Mouse (Mus musculus): ENCODE results near the gene Cluap1. TPM values are rescaled to one million over a fixed set of nuclear protein-coding genes. Genes with fewer than 3 reads are reported as not detected.

The Cluap1 gene
- polyA plus RNA-seq (2015; fragmentation: Nextera tagmentation; extraction: Ambion mirVana), result 10.1 and 10.8 TPM in 2 replicates

GRCm38 (mm10) chr16:3908537-3909111, at the start of gene Cluap1, which contains the start of gene 1700037C18Rik:
Gene Cluap1 (plus strand): TSS chr16:3908801.
Gene 1700037C18Rik (minus strand): TSS chr16:3908689.
- H3K27me3 ChIP-seq, result no peaks in the 10 kb centered on the region
- H3K4me1 ChIP-seq (replicated peaks), result peaks cover 17% of the 10 kb centered on the region
- ATAC-seq (ENCODE audit: low read depth), result peak; percentile 97
- peak; percentile 87 for DNase-seq
- H3K27ac ChIP-seq, result peak within 1 kb of the TSS; percentile 67
- H3K36me3 ChIP-seq, result peaks cover 53% of the 10 kb centered on the region
- H3K4me2 ChIP-seq, result peak within 1 kb of the TSS; percentile 90
- peak within 1 kb of the TSS; percentile 81 for H3K9ac ChIP-seq
- under 1% methylated on average over 33 of the region's 33 CpGs for WGBS (ENCODE audit: insufficient replicate concordance)
- H3K4me3 ChIP-seq (replicated peaks), result peak within 1 kb of the TSS; percentile 76
- no peaks in the 10 kb centered on the region for H3K9me3 ChIP-seq (replicated peaks)

- Histone ChIP-seq H3K27ac (no peak overlapping the region), H3K9me3 (replicated peaks) (no peaks in the 10 kb centered on the region), H3K4me2 (no peak overlapping the region), H3K4me3 (replicated peaks) (no peak overlapping the region), H3K36me3 (peaks cover 14% of the 10 kb centered on the region), H3K27me3 (no peaks in the 10 kb centered on the region), H3K4me1 (replicated peaks) (no peaks in the 10 kb centered on the region), H3K9ac (no peak overlapping the region)
- no peak for ATAC-seq (ENCODE audit: low read depth)
- 46% methylated on average over 4 of the region's 4 CpGs for WGBS (ENCODE audit: insufficient replicate concordance)
- no peak for DNase-seq
Measured at GRCm38 (mm10) chr16:3859254-3859653, 49.3 kb upstream of the Cluap1 start.

- Histone ChIP-seq H3K9ac (peak overlapping the region; percentile 78), H3K4me3 (replicated peaks) (peak overlapping the region; percentile 67), H3K4me1 (replicated peaks) (peaks cover 34% of the 10 kb centered on the region), H3K9me3 (replicated peaks) (no peaks in the 10 kb centered on the region), H3K4me2 (peak overlapping the region; percentile 96), H3K27me3 (no peaks in the 10 kb centered on the region), H3K36me3 (peaks cover 11% of the 10 kb centered on the region; the same call in 1 of the 2 replicates), H3K27ac (peak overlapping the region; percentile 59)
- ATAC-seq (ENCODE audit: low read depth), result peak; percentile 19
- DNase-seq, result no peak
- WGBS (ENCODE audit: insufficient replicate concordance), result 3% methylated on average over 16 of the region's 16 CpGs
Measured at GRCm38 (mm10) chr16:3871815-3872214, 36.8 kb upstream of the Cluap1 start.

- Histone ChIP-seq H3K4me2 (peak within 1 kb of the TSS; percentile 96), H3K27ac (peak within 1 kb of the TSS; percentile 59), H3K9me3 (replicated peaks) (no peaks in the 10 kb centered on the region), H3K4me1 (replicated peaks) (peaks cover 34% of the 10 kb centered on the region), H3K9ac (peak within 1 kb of the TSS; percentile 78), H3K4me3 (replicated peaks) (peak within 1 kb of the TSS; percentile 67), H3K36me3 (peaks cover 11% of the 10 kb centered on the region; the same call in 1 of the 2 replicates), H3K27me3 (no peaks in the 10 kb centered on the region)
- 4% methylated on average over 47 of the region's 47 CpGs for WGBS (ENCODE audit: insufficient replicate concordance)
- ATAC-seq (ENCODE audit: low read depth) (peak; percentile 92), DNase-seq (peak; percentile 82)
Measured at GRCm38 (mm10) chr16:3872216-3873047, 36.2 kb upstream of the Cluap1 start, which contains the start of gene Naa60. Gene Naa60 (plus strand): TSS chr16:3872375.

GRCm38 (mm10) chr16:3876346-3876745, 32.3 kb upstream of the Cluap1 start:
- Histone ChIP-seq H3K4me1 (replicated peaks) (peaks cover 22% of the 10 kb centered on the region), H3K27me3 (no peaks in the 10 kb centered on the region), H3K9ac (no peak overlapping the region), H3K4me2 (no peak overlapping the region), H3K9me3 (replicated peaks) (no peaks in the 10 kb centered on the region), H3K36me3 (peaks cover 16% of the 10 kb centered on the region), H3K4me3 (replicated peaks) (no peak overlapping the region), H3K27ac (no peak overlapping the region)
- WGBS (ENCODE audit: insufficient replicate concordance), result 79% methylated on average over 4 of the region's 4 CpGs
- no peak for DNase-seq
- ATAC-seq (ENCODE audit: low read depth), result no peak

GRCm38 (mm10) chr16:3884201-3885064, 24.2 kb upstream of the Cluap1 start, which contains the start of the genes Zfp597 and Gm20695:
Gene Zfp597 (minus strand): TSS chr16:3884561.
Gene Gm20695 (plus strand): TSS chr16:3884648.
- Histone ChIP-seq H3K4me1 (replicated peaks) (peaks cover 37% of the 10 kb centered on the region), H3K27me3 (no peaks in the 10 kb centered on the region), H3K4me2 (peak within 1 kb of the TSS; percentile 73), H3K36me3 (peaks cover 5% of the 10 kb centered on the region), H3K9ac (peak within 1 kb of the TSS; percentile 90), H3K4me3 (replicated peaks) (peak within 1 kb of the TSS; percentile 80), H3K27ac (peak within 1 kb of the TSS; percentile 85), H3K9me3 (replicated peaks) (no peaks in the 10 kb centered on the region)
- WGBS (ENCODE audit: insufficient replicate concordance), result under 1% methylated on average over 87 of the region's 88 CpGs
- DNase-seq, result peak; percentile 94
- ATAC-seq (ENCODE audit: low read depth), result peak; percentile 98

- ATAC-seq (ENCODE audit: low read depth) (no peak), DNase-seq (no peak)
Measured at GRCm38 (mm10) chr16:3885065-3885670, 23.4 kb upstream of the Cluap1 start.

GRCm38 (mm10) chr16:3891621-3892295, 16.8 kb upstream of the Cluap1 start:
- ATAC-seq (ENCODE audit: low read depth), result no peak

More at GRCm38 (mm10) chr16:3885065-3885670, 23.4 kb upstream of the Cluap1 start:
- Histone ChIP-seq H3K9ac (peak overlapping the region; percentile 90), H3K4me3 (replicated peaks) (peak overlapping the region; percentile 80), H3K9me3 (replicated peaks) (no peaks in the 10 kb centered on the region), H3K4me2 (peak overlapping the region; percentile 73), H3K36me3 (0 out of 2 replicates have a peak, but pooled peaks cover 2% of the 10 kb centered on the region), H3K27ac (peak overlapping the region; percentile 67), H3K27me3 (no peaks in the 10 kb centered on the region), H3K4me1 (replicated peaks) (peaks cover 37% of the 10 kb centered on the region)
- WGBS (ENCODE audit: insufficient replicate concordance), result 3% methylated on average over 10 of the region's 10 CpGs

GRCm38 (mm10) chr16:3893739-3894138, 14.9 kb upstream of the Cluap1 start:
- DNase-seq (no peak), ATAC-seq (ENCODE audit: low read depth) (no peak)
- H3K4me3 ChIP-seq (replicated peaks), result no peak overlapping the region
- H3K36me3 ChIP-seq, result peaks cover 46% of the 10 kb centered on the region
- H3K27ac ChIP-seq, result no peak overlapping the region
- H3K4me1 ChIP-seq (replicated peaks), result peaks cover 30% of the 10 kb centered on the region
- H3K27me3 ChIP-seq, result no peaks in the 10 kb centered on the region
- H3K9ac ChIP-seq, result no peak overlapping the region
- 60% methylated on average over 3 of the region's 3 CpGs for WGBS (ENCODE audit: insufficient replicate concordance)
- H3K4me2 ChIP-seq, result no peak overlapping the region
- H3K9me3 ChIP-seq (replicated peaks), result no peaks in the 10 kb centered on the region

More at GRCm38 (mm10) chr16:3891621-3892295, 16.8 kb upstream of the Cluap1 start:
- DNase-seq, result no peak
- Histone ChIP-seq H3K27ac (no peak overlapping the region), H3K9ac (no peak overlapping the region), H3K36me3 (peaks cover 27% of the 10 kb centered on the region), H3K27me3 (no peaks in the 10 kb centered on the region), H3K4me2 (no peak overlapping the region), H3K4me1 (replicated peaks) (peaks cover 40% of the 10 kb centered on the region), H3K9me3 (replicated peaks) (no peaks in the 10 kb centered on the region), H3K4me3 (replicated peaks) (no peak overlapping the region)
- WGBS (ENCODE audit: insufficient replicate concordance), result 86% methylated on average over 14 of the region's 14 CpGs

Data from liver, embryonic 13.5 days (tissue).